ENCODE assay signal across 19 mouse cellular contexts in genomic region chr4:140731654-140732053, GRCm38 (mm10). TPM values are rescaled to one million over a fixed set of nuclear protein-coding genes. Genes with fewer than 3 reads are reported as not detected.
DNase-seq lines count a peak whose midpoint lies in the region; ATAC-seq and TF ChIP-seq lines count a peak whose summit lies in the region.
"Had no signal": no experiment of that assay in that cellular context is flagged by ENCODE, and none has a peak within 500 bp of the region (broad histone marks: within the 10 kb centered on the region; RNA-seq: fewer than 3 reads in every experiment).

No protein-coding gene starts in this region.

- peak; percentile 68 for TF ChIP-seq CTCF in liver, embryonic 14.5 days (IDR thresholded peaks at IDR 0.05; ENCODE audit: low read depth)
- peak; percentile 46 to 49; a peak in 3 of 4 replicates for TF ChIP-seq CTCF in CH12.LX (conservative IDR thresholded peaks at IDR 0.05 in 1 of 2, IDR thresholded peaks at IDR 0.05 in 1 of 2; ENCODE audit: low read depth in 2 of 2, low read length in 2 of 2)
- peak; percentile 30; the same call in 1 of the 2 replicates for TF ChIP-seq CTCF in embryonic fibroblast, embryonic 13.5 days (IDR thresholded peaks at IDR 0.05; ENCODE audit: borderline replicate concordance, insufficient read depth, low read length)

- in situ Hi-C loops in CH12.LX (cut with MboI; ENCODE audit: low pct_ligation_motif_present, low pct_unique_long_range_greater_than_20kb, low sequenced_read_pairs) = no loop called here

- H3K27me3 ChIP-seq in liver, embryonic 14.5 days (ENCODE audit: control insufficient read depth, insufficient read depth, low read length) = no peaks in the 10 kb centered on the region
- 0 out of 2 replicates have a peak, but pooled peaks cover 13% of the 10 kb centered on the region for H3K27me3 ChIP-seq in liver, embryonic 12.5 days (replicated peaks)
- H3K27me3 ChIP-seq in CH12.LX (replicated peaks) = peaks cover 26% of the 10 kb centered on the region
- H3K27me3 ChIP-seq: forebrain, embryonic 15.5 days; heart, embryonic 13.5 days had no signal

- no peak overlapping the region for H3K9ac ChIP-seq in liver, embryonic 14.5 days (replicated peaks)
- no peak overlapping the region for H3K9ac ChIP-seq in liver, embryonic 12.5 days
- no peak overlapping the region for H3K9ac ChIP-seq in CH12.LX (ENCODE audit: insufficient read depth, low read depth)
- H3K9ac ChIP-seq: forebrain, embryonic 15.5 days; heart, embryonic 13.5 days had no signal

- H3K4me3 ChIP-seq in liver, embryonic 14.5 days (ENCODE audit: insufficient read depth in 1 of 2, low read depth in 2 of 2, low read length in 2 of 2) = no peak overlapping the region
- no peak overlapping the region for H3K4me3 ChIP-seq in liver, embryonic 12.5 days
- H3K4me3 ChIP-seq in CH12.LX (replicated peaks in 1 of 3; ENCODE audit: low read depth in 2 of 3, low read length in 2 of 3, poor library complexity in 1 of 3) = no peak overlapping the region
- no peak overlapping the region for H3K4me3 ChIP-seq in embryonic fibroblast, embryonic 13.5 days (ENCODE audit: insufficient read depth, low read length)
- H3K4me3 ChIP-seq: forebrain, embryonic 15.5 days; heart, embryonic 13.5 days; hindbrain, embryonic 10.5 days; left cerebral cortex, adult 2 months had no signal

- no peaks in the 10 kb centered on the region for H3K36me3 ChIP-seq in liver, embryonic 14.5 days (replicated peaks; ENCODE audit: control insufficient read depth, insufficient read depth, low read depth)
- no peaks in the 10 kb centered on the region for H3K36me3 ChIP-seq in liver, embryonic 12.5 days
- H3K36me3 ChIP-seq in CH12.LX (replicated peaks in 1 of 2; ENCODE audit: control insufficient read depth in 1 of 2, insufficient read depth in 1 of 2, low read length in 1 of 2) = peaks cover 0 to 6% of the 10 kb centered on the region in 2 experiments
- H3K36me3 ChIP-seq: forebrain, embryonic 15.5 days; heart, embryonic 13.5 days had no signal

- no peak for TF ChIP-seq EP300 in liver, embryonic 14.5 days (IDR thresholded peaks at IDR 0.05; ENCODE audit: low read depth)
- no peak for TF ChIP-seq EP300 in CH12.LX (IDR thresholded peaks at IDR 0.05; ENCODE audit: low read length)

- no peaks in the 10 kb centered on the region for H3K4me1 ChIP-seq in liver, embryonic 14.5 days (replicated peaks; ENCODE audit: control insufficient read depth in 2 of 2, insufficient read depth in 2 of 2, low read length in 1 of 2)
- peaks cover 9% of the 10 kb centered on the region; the same call in 1 of the 2 replicates for H3K4me1 ChIP-seq in liver, embryonic 12.5 days
- H3K4me1 ChIP-seq in CH12.LX (ENCODE audit: control insufficient read depth in 1 of 2, insufficient read depth in 2 of 2) = no peaks in the 10 kb centered on the region; a peak in 2 of 4 replicates
- no peaks in the 10 kb centered on the region for H3K4me1 ChIP-seq in embryonic fibroblast, embryonic 13.5 days (ENCODE audit: control insufficient read depth, insufficient read depth, low read length)
- H3K4me1 ChIP-seq: forebrain, embryonic 15.5 days had no signal

- DNase-seq in liver, embryonic 14.5 days (ENCODE audit: low read depth in 3 of 3, low spot score in 3 of 3) = no peak
- peak; percentile 30 to 37 for DNase-seq in B cell, adult 2 months
- DNase-seq in CH12.LX (ENCODE audit: extremely low read depth) = no peak
- DNase-seq in frontal cortex, postnatal 10 days (ENCODE audit: low spot score in 2 of 2) = no peak
- DNase-seq: cerebellum, adult 2 months; gastrocnemius, postnatal 10 days; kidney, adult 11 months; spleen, adult 18-20 months had no signal

- ATAC-seq in liver, embryonic 14.5 days (ENCODE audit: insufficient read depth) = no peak
- no peak for ATAC-seq in liver, embryonic 12.5 days
- no peak for ATAC-seq in granulocyte monocyte progenitor cell, adult 5-6 weeks (replicated peaks; ENCODE audit: poor library complexity, severe bottlenecking)
- ATAC-seq: forebrain, embryonic 15.5 days had no signal

- no peak overlapping the region for H3K27ac ChIP-seq in liver, embryonic 14.5 days
- no peak overlapping the region for H3K27ac ChIP-seq in liver, embryonic 12.5 days
- H3K27ac ChIP-seq in CH12.LX (ENCODE audit: insufficient read depth, low read depth) = no peak overlapping the region
- no peak overlapping the region for H3K27ac ChIP-seq in embryonic fibroblast, embryonic 13.5 days (ENCODE audit: insufficient read depth, low read length)
- H3K27ac ChIP-seq: forebrain, embryonic 15.5 days; heart, embryonic 13.5 days; hindbrain, embryonic 10.5 days; left cerebral cortex, adult 2 months; macrophage had no signal

- dilution Hi-C loops in CH12.LX (cut with MboI; ENCODE audit: extremely low pct_ligation_motif_present, extremely low pct_unique_long_range_greater_than_20kb, low sequenced_read_pairs) = no loop called here

- no peak for TF ChIP-seq POLR2A in CH12.LX (IDR thresholded peaks at IDR 0.05; ENCODE audit: low read depth, low read length)
- TF ChIP-seq POLR2A in embryonic fibroblast, embryonic 13.5 days (IDR thresholded peaks at IDR 0.05; ENCODE audit: low read depth, low read length) = no peak

- no peaks in the 10 kb centered on the region for H3K79me2 ChIP-seq in CH12.LX (replicated peaks; ENCODE audit: control insufficient read depth, extremely low read depth, insufficient read depth, poor library complexity, severe bottlenecking)

- no peak overlapping the region for H3K4me2 ChIP-seq in liver, embryonic 14.5 days (ENCODE audit: low read depth)
- H3K4me2 ChIP-seq in liver, embryonic 12.5 days = no peak overlapping the region
- no peak overlapping the region for H3K4me2 ChIP-seq in CH12.LX (ENCODE audit: insufficient read depth, low read depth, poor library complexity, severe bottlenecking)
- H3K4me2 ChIP-seq: forebrain, embryonic 15.5 days; heart, embryonic 13.5 days had no signal

- 71% methylated on average over 4 of the region's 4 CpGs for WGBS in liver, embryonic 14.5 days (ENCODE audit: insufficient replicate concordance)
- WGBS in liver, embryonic 12.5 days (ENCODE audit: insufficient replicate concordance) = 58% methylated on average over 4 of the region's 4 CpGs

- no peaks in the 10 kb centered on the region for H3K9me3 ChIP-seq in liver, embryonic 14.5 days (ENCODE audit: control insufficient read depth, low read length)
- H3K9me3 ChIP-seq in liver, embryonic 12.5 days (replicated peaks) = no peaks in the 10 kb centered on the region
- H3K9me3 ChIP-seq in CH12.LX (replicated peaks; ENCODE audit: low read length) = no peaks in the 10 kb centered on the region
- H3K9me3 ChIP-seq: forebrain, embryonic 15.5 days; heart, embryonic 13.5 days; hindbrain, embryonic 10.5 days had no signal

- no peak; the same call in 1 of the 2 replicates for TF ChIP-seq RAD21 in CH12.LX (IDR thresholded peaks at IDR 0.05; ENCODE audit: low read depth, low read length)

TF ChIP-seq in CH12.LX, 34 proteins besides CTCF, POLR2A, EP300 and RAD21:
- TF ChIP-seq E2F4 (IDR thresholded peaks at IDR 0.05; ENCODE audit: insufficient replicate concordance, low read depth, low read length) (no peak), NRF1 (IDR thresholded peaks at IDR 0.05; ENCODE audit: low read depth, low read length) (no peak), ETS1 (conservative IDR thresholded peaks at IDR 0.05; ENCODE audit: low read depth, low read length) (no peak), SMC3 (IDR thresholded peaks at IDR 0.05; ENCODE audit: low read depth, low read length) (peak; percentile 22)

RNA-seq across cellular contexts. Expression of gene Padi6, which starts 10.8 kb away (rescaled TPM):
- polyA plus RNA-seq in liver, embryonic 14.5 days (2012; rRNA removed) = not detected in 2 replicates
- not detected in 2 replicates for polyA plus RNA-seq in liver, embryonic 14.5 days (2014; fragmentation: Nextera tagmentation; extraction: Ambion mirVana)
- not detected in 2 replicates for polyA plus RNA-seq in liver, embryonic 12.5 days (2016; fragmentation: Nextera tagmentation; extraction: Ambion mirVana)
- total RNA-seq in CH12.LX (2012; rRNA removed) (not detected in 2 replicates), CH12.LX (2014; rRNA removed) (not detected in 2 replicates)
- polyA plus RNA-seq in CH12.LX (2012; ENCODE audit: insufficient read length, low read depth) = 0.25 TPM in 1 of 2 replicates, not detected in the other
- polyA plus RNA-seq in embryonic fibroblast, embryonic 13.5 days (2011; ENCODE audit: insufficient read length, low read depth, missing spikeins) = not detected in 2 replicates
- total RNA-seq in granulocyte monocyte progenitor cell, adult 5-6 weeks (2014; fragmentation: Nextera tagmentation) = not detected in 2 replicates
- not detected in 2 replicates for total RNA-seq in granulocyte monocyte progenitor cell, adult 5-6 weeks (2017)
- total RNA-seq: gastrocnemius, postnatal 10 days; left cerebral cortex, adult 2 months had no signal
- polyA plus RNA-seq: cerebellum, adult 2 months; embryonic facial prominence, embryonic 14.5 days; heart, embryonic 13.5 days; hindbrain, embryonic 10.5 days; large intestine, adult 2 months; limb, embryonic 14.5 days; macrophage had no signal

RNA-seq across cellular contexts. Expression of gene Rcc2, which starts 31.3 kb away (rescaled TPM):
- 44.0 and 50.3 TPM in 2 replicates for polyA plus RNA-seq in liver, embryonic 14.5 days (2012; rRNA removed)
- 16.5 and 27.6 TPM in 2 replicates for polyA plus RNA-seq in liver, embryonic 14.5 days (2014; fragmentation: Nextera tagmentation; extraction: Ambion mirVana)
- polyA plus RNA-seq in liver, embryonic 12.5 days (2016; fragmentation: Nextera tagmentation; extraction: Ambion mirVana) = 100 and 102 TPM in 2 replicates
- total RNA-seq in CH12.LX (2012; rRNA removed) = 244 and 249 TPM in 2 replicates
- 187 TPM in 2 replicates for total RNA-seq in CH12.LX (2014; rRNA removed)
- 319 and 348 TPM in 2 replicates for polyA plus RNA-seq in CH12.LX (2012; ENCODE audit: insufficient read length, low read depth)
- 102 and 125 TPM in 2 replicates for polyA plus RNA-seq in embryonic fibroblast, embryonic 13.5 days (2011; ENCODE audit: insufficient read length, low read depth, missing spikeins)
- total RNA-seq in granulocyte monocyte progenitor cell, adult 5-6 weeks (2014; fragmentation: Nextera tagmentation) = 150 and 183 TPM in 2 replicates
- 146 and 176 TPM in 2 replicates for total RNA-seq in granulocyte monocyte progenitor cell, adult 5-6 weeks (2017)

RNA-seq across cellular contexts. Expression of gene Padi4, which starts 42.4 kb away (rescaled TPM):
- 0.37 and 0.58 TPM in 2 replicates for polyA plus RNA-seq in liver, embryonic 14.5 days (2012; rRNA removed)
- polyA plus RNA-seq in liver, embryonic 14.5 days (2014; fragmentation: Nextera tagmentation; extraction: Ambion mirVana) = 0.34 and 0.52 TPM in 2 replicates
- 0.63 and 0.91 TPM in 2 replicates for polyA plus RNA-seq in liver, embryonic 12.5 days (2016; fragmentation: Nextera tagmentation; extraction: Ambion mirVana)
- total RNA-seq in CH12.LX (2012; rRNA removed) (not detected in 2 replicates), CH12.LX (2014; rRNA removed) (not detected in 2 replicates)
- not detected in 2 replicates for polyA plus RNA-seq in CH12.LX (2012; ENCODE audit: insufficient read length, low read depth)
- polyA plus RNA-seq in embryonic fibroblast, embryonic 13.5 days (2011; ENCODE audit: insufficient read length, low read depth, missing spikeins) = not detected in 2 replicates
- 2.8 and 7.9 TPM in 2 replicates for total RNA-seq in granulocyte monocyte progenitor cell, adult 5-6 weeks (2014; fragmentation: Nextera tagmentation)
- 5.1 and 6.4 TPM in 2 replicates for total RNA-seq in granulocyte monocyte progenitor cell, adult 5-6 weeks (2017)

Comparison
In these comparisons a context has a peak if more than half of its experiments do, and no peak if none do; other contexts are left out.
1. DNase-seq: peak in B cell, adult 2 months (2 of 2); none in liver, embryonic 14.5 days (0 of 3), CH12.LX (single experiment) and frontal cortex, postnatal 10 days (0 of 2).
2. Peak in every context shown above with its lines, with median percentiles within 50 percentile points of each other: CTCF ChIP-seq.